ENCODE assay signal across 13 mouse cellular contexts in genomic region chr9:119266121-119266395, GRCm38 (mm10). TPM values are rescaled to one million over a fixed set of nuclear protein-coding genes. Genes with fewer than 3 reads are reported as not detected.
"Had no signal": no experiment of that assay in that cellular context is flagged by ENCODE, and none has a peak within 500 bp of the region (broad histone marks: within the 10 kb centered on the region; RNA-seq: fewer than 3 reads in every experiment).

No protein-coding gene starts in this region.

RNA-seq across cellular contexts. Expression of gene Slc22a13, which starts 57.2 kb away (rescaled TPM):
- total RNA-seq: megakaryocyte, adult 5-6 weeks; megakaryocyte-erythroid progenitor cell, adult 5-6 weeks had no signal
- polyA plus RNA-seq: lung, embryonic 14.5 days; lung, embryonic 16.5 days; midbrain, embryonic 10.5 days; midbrain, embryonic 12.5 days; midbrain, embryonic 16.5 days; myocyte; neural tube, embryonic 11.5 days; neural tube, embryonic 13.5 days; stomach, embryonic 14.5 days; stomach, embryonic 16.5 days; thymus, postnatal 0 days had no signal
